Mouse (Mus musculus) CD4-positive, CD25-positive, alpha-beta regulatory T cell, adult 2 months (primary cell): ENCODE measurements around the gene Sec22b.

ENCODE experiments used
- DNase-seq: peaks from one replicate; pipeline ENCODE4 v3.0.0-alpha.2; 2012; ENCODE audit warnings: low read depth, low spot score

Sec22b gene

GRCm38 (mm10) chr3:97939626-97940510 is 38.9 kb downstream of the Sec22b start:
- DNase-seq = no peak

DNA sequence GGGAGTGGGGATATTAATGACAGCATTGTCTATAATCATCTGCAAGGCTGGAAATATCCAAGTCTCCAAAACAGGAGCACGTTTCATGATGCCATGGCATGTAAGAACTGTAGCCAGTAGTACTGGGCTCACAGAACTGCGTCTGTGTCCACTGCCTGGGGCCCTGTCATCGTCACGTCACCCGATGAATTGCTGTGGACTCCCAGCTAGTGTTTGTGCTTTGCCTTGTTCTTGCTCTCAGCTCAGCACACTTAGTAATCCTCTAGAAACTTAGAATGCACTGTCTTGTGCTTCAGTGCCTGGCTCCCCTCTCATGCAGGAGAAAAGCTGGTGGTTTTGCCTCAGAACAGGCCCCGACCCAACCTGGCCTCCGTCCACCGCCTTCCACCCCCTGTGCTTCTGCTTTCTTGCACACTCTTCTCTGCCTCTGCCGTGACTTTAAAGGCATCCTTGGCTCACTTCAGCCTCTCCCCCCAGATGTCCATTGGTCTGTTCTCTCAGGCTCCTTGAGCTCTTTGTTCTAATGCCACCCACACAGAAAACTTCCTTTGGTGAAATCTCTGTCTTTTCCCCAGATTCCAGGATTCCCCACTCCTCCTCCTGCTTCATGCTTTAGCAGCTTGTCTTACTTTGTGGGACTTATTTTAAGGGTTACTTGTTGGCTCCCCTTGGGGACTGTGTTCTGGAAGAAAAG is 39.7 kb downstream of the Sec22b start:
- no peak for DNase-seq

DNA sequence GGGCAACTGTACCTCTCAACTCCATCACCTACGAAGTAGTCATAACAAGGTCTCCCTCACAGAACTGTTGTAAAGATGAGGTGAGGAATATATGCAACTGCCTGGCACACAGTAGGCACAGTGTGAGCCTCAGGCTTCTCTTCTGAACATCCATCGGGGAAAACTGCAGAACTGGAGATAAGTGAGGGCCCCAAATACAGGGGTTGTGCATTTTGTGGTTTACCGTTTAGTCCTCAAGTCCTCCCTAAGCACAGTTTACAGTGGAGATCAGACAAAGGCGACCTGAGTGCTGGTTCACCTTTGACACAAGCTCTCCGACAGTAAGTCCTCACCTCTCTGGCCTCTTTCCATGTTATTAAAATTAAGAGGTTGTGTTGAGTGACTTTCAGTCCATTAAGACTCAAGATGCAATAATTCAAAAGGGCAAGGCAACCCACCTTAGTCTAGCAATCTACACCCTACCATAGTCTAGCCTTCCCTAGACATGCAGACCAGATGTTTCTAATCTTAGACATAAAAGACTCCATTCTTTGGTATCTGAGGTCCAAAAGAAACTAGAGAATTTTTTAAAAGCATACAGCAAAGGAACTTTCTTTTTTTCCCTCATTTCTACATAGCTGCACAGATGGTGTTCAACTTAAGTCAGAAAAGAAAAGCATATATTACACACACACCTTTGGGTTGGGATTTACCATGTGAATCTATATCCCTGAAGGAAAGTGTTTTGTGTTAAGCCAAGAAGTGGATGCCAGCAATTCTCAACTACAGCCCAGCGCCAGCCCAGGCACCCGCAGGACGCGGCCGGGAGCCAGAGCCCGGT is 40.7 kb downstream of the Sec22b start:
- no peak for DNase-seq

DNA sequence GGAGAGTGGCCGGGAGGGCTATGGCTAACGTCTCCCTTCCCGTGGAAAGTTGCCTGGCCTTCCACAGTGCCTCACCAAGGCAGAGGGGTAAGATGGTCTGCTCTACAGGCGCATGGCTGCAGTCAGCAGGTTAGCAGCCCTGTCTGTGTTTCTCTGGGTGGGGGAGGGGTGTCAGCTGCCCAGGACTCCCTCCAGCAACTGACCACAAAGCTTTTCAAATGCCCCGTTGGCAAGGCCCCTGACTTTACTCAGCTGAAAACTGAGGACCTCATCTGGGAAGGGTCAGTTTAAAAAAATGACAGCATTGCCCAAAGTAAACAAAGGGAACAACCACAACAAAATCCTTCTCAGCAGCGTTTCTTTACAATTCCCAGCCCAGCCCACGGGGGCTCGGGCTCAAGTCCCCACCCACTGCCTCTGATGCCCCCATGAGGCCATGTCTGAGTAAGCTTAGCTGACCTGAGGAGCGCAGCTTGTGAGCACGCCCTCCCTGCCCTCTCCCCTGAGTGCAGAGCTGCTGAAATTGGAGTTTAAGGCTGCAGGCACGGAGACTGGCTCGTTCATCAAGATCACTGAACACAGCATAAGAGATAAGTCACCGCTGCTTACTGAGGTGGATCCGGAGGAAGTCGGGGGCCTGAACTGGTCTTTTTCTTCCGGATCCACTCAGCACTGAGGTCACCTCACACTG is 41.4 kb downstream of the Sec22b start:
- DNase-seq = peak; percentile 21

DNA sequence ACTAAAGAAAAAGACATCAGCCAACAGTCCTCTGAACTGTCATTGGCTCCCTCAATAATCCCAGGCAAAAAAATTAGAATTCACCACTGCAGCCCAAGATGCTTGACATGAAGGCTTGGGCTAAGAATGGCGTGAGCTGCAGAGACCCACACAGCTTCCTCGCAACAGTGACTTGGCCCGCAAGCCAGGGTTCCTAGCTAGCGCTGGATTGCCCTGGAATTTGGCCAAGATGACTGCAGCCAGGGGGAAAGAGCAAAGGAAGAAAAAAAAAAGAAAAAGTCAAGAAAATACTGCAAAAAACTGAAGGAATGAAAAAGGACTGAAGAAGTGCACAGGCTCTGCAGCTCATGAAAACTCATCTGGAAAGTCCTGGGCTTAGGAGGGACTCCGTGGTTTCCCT is 43.5 kb downstream of the Sec22b start:
- DNase-seq = no peak

- DNase-seq = no peak
Measured at GRCm38 (mm10) chr3:97946439-97946838, 45.4 kb downstream of the Sec22b start.

DNA sequence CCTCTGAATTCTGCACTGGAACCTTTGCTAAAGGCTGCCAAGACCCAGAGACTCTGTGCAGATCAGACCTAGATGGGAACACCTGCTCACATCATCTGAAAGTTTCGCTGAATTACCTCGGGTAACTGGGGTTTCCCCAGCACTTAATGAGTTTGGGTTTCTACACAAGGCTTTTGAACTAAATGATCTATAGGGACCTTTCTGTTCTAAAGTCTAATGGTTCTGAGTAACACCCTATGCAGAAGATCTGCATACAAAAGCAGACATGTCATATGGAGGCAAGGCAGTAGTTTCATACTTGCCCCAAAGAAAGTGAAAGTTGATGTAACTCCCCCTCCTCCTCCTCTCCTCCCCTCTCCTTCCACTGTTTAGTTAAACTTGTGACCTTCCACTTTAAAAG is 47.5 kb downstream of the Sec22b start:
- peak; percentile 55 for DNase-seq

- no peak for DNase-seq
Measured at GRCm38 (mm10) chr3:97949946-97950345, 49.0 kb downstream of the Sec22b start.

DNA sequence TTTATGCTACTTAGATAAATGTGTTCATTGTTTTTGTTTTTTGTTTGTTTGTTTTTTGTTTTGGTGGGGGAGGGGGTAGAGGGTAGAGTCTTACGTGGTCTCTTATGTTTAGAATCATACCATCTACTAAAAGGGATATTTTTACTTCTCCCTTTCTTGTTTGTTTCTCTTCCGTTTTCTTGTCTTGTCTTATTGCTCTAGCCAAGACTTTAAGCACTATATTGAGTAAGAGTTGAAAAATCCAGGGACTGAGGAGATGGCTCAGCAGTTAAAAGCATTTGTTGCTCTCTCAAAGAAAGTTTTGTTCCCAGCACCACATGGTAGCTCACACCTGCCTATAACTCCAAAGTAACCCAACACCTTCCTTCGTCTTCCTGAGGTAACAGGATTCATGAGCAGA is 50.1 kb downstream of the Sec22b start:
- DNase-seq = no peak

- no peak for DNase-seq
Measured at GRCm38 (mm10) chr3:97953196-97953595, 52.2 kb downstream of the Sec22b start.

DNA sequence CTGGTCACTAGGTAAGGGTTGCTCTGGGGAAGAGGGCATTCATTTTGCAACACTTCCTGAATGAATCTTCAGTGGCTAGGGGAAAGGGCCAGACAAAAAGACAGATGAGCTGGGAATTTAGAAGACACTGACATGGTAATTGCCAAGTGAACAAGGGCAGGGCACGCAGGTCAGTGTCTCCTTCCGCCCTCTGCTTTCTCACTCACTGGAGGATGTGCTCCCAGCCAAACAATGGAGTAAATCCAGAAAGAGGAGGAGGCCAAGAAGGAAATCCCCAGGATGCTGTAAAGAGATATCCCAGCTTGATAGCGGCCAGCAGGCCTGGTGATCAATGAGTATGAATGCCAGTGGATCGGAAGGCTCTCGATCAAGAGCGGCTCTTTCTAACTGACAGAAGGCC is 55.3 kb downstream of the Sec22b start:
- no peak for DNase-seq

GRCm38 (mm10) chr3:97956926-97957325 is 55.9 kb downstream of the Sec22b start:
- DNase-seq = no peak

DNA sequence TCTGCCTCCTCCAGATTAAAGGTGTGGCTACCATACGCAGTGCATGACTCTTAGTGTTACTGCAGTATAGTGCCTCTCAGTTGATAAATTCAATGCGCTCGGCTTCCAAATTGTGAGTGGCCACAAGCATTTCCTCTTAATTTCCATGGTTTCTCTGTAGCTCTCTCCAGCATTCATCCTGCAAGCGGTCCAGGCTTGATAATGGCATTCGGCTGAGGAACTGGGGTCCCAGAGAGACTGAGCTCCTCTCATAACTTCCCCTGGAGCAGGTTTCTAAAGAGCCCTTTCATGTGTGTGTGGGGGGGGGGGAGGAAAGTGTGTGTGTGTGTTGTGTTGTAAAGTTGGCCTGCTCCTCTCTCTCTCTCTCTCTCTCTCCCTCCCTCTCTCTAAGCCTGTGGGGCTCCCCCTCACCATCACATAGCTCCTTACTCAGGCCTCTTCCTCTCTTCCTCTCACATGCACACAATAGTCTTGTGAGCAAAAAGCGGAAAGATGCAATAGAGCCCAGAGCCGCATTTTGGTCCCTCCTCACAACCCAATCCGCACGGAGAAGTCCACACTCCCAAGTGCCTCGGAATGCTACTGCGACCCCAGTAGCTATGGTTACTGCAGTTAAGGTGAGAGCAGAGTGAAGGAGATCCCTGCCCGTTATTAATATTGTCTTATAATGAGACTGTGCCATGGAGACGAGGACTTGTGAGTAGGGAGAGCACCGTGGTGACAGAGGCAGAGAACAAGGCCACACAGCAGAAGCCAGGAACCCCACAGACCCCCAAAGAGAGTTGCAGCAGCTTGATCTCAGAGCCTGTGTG is 60.0 kb downstream of the Sec22b start:
- no peak for DNase-seq

- no peak for DNase-seq
Measured at GRCm38 (mm10) chr3:97961962-97962361, 61.0 kb downstream of the Sec22b start.

DNA sequence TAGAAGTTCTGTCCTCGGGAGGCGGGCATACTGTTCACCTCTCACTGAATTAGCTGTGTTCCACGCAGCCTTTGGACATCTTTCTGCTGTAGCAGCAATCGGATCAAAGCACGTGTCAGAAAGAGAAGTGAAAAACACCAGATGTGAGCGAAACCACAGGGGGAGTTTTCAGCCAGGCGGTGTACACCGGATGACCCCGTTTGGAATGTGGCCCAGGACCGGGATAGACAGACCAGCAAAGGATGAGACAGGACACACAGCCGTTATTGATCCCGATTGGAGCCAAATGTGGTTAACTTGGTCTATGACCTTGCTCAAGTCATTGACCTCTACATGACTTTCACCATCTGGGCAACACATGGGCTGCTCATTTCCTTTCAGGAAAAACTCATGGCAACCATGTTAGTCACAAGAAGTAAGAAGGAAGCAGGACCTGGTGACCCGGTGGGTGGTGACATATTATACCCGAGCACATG is 63.9 kb downstream of the Sec22b start:
- no peak for DNase-seq

DNA sequence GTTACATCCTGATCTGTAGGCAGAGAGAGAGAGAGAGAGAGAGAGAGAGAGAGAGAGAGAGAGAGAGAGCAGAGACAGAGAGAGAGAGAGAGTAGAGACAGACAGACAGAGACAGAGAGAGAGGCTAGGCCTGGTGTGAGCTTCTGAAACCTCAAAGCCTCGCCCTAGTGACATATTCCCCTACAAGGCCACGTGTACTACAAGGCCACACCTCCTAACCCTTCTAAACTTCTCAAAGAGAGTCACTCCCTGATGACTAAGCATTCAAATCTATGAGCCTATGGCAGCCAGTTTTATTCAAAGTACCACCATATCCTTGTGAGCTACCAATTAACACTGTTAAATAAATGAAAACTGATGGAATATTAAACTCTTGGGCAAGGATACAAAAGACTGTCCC is 66.6 kb downstream of the Sec22b start:
- DNase-seq = no peak

GRCm38 (mm10) chr3:97968191-97968590 is 67.2 kb downstream of the Sec22b start:
- no peak for DNase-seq

- DNase-seq = no peak
Measured at GRCm38 (mm10) chr3:97969019-97969418, 68.0 kb downstream of the Sec22b start.

GRCm38 (mm10) chr3:97971117-97971516 is 70.1 kb downstream of the Sec22b start:
- DNase-seq = peak; percentile 21

DNA sequence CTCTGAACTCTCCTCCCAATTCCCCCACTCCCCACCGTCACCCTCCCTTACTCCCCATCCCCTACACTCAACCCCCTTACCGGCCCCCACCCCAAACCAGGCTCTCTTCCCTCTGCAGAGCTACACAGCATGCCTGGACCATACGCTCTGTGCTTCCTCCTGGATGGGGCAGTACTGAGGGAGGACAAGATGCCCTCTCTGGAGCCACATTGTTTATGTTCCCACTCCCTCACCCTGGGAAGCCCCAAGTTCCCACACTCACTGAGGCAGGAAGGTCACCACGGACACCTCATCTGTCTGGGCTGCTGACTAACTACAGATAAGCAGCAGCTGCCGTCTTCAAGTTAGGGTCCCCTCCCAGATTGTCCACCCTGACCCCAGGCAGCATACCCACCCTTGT is 71.2 kb downstream of the Sec22b start:
- no peak for DNase-seq

DNA sequence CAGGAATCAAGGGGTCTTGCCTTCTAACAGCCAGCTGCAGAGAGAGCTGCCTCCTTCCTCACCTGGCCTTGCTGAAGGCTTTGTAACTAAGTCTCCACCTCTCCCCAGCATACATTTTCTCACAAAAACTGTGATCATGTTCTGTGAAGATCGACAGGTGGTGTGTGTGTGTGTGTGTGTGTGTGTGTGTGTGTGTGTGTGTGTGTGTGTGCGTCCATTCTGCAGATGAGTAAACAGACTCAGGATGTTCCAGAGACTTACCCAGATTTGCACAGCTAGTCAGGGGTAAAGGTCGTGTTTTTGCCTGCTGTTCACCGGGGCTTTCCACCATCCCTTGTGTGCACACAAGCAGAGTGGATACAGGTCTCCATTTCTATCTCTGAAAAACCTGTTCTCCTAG is 71.7 kb downstream of the Sec22b start:
- peak; percentile 24 for DNase-seq
